8 mouse cellular contexts compared by ENCODE assay signal in the genomic region with DNA sequence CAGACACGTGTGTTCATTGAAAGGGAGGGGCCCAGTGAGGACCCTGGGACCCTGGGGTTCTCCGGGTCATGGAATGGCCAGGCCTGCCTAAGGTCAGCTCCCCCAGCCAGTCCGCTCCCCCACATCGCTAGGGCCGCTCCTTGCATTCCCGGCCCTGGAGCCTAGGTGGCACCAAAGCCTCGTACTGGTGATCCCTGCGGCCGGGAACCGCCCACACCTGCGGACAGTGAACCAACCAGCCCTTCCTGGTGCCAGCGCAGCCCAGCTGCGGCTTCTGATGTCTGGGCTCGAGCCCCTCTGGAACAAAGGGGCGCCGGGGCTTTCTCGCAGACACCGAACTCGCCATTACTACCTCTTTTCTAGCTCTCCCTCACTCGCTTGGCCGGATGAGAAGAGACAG. TPM values are rescaled to one million over a fixed set of nuclear protein-coding genes. Genes with fewer than 3 reads are reported as not detected.
DNase-seq lines count a peak whose midpoint lies in the region; TF ChIP-seq lines count a peak whose summit lies in the region.

No protein-coding gene starts in this region.

- H3K4me1 ChIP-seq in bone marrow macrophage, adult 2 months (ENCODE audit: control insufficient read depth, insufficient read depth, low read length), result peaks cover 38% of the 10 kb centered on the region
- H3K4me1 ChIP-seq in embryonic fibroblast, embryonic 13.5 days (ENCODE audit: control insufficient read depth, insufficient read depth, low read length), result no peaks in the 10 kb centered on the region
- peaks cover 24% of the 10 kb centered on the region for H3K4me1 ChIP-seq in heart, embryonic 10.5 days
- H3K4me1 ChIP-seq in liver, adult 2 months (ENCODE audit: control insufficient read depth, insufficient read depth, low read length), result peaks cover 3% of the 10 kb centered on the region; the same call in 1 of the 2 replicates

- peak; percentile 94 for TF ChIP-seq CTCF in C2C12 (IDR thresholded peaks at IDR 0.05; ENCODE audit: control insufficient read depth, insufficient read depth, insufficient read length)
- peak; percentile 44; the same call in 1 of the 2 replicates for TF ChIP-seq CTCF in bone marrow macrophage, adult 2 months (IDR thresholded peaks at IDR 0.05; ENCODE audit: low read depth, low read length)
- TF ChIP-seq CTCF in embryonic fibroblast, embryonic 13.5 days (IDR thresholded peaks at IDR 0.05; ENCODE audit: borderline replicate concordance, insufficient read depth, low read length), result peak; percentile 86
- peak; percentile 95 for TF ChIP-seq CTCF in liver, adult 2 months (IDR thresholded peaks at IDR 0.05; ENCODE audit: low read depth, low read length)

- H3ac ChIP-seq in C2C12 (ENCODE audit: control insufficient read depth, insufficient read length, low read depth) (no peak overlapping the region), myocyte (ENCODE audit: control insufficient read depth, insufficient read length) (no peak overlapping the region)

- TF ChIP-seq POLR2A in bone marrow macrophage, adult 2 months (IDR thresholded peaks at IDR 0.05; ENCODE audit: borderline replicate concordance, low read depth, low read length), result no peak
- TF ChIP-seq POLR2A in embryonic fibroblast, embryonic 13.5 days (IDR thresholded peaks at IDR 0.05; ENCODE audit: low read depth, low read length), result no peak
- no peak for TF ChIP-seq POLR2A in liver, adult 2 months (IDR thresholded peaks at IDR 0.05; ENCODE audit: extremely low read depth, insufficient read depth, low read length)
- TF ChIP-seq POLR2A in myocyte (IDR thresholded peaks at IDR 0.05; ENCODE audit: insufficient read length, low read depth), result no peak

- no peaks in the 10 kb centered on the region for H3K27me3 ChIP-seq in C2C12 (ENCODE audit: control insufficient read depth, insufficient read depth, insufficient read length)
- H3K27me3 ChIP-seq in heart, embryonic 10.5 days (ENCODE audit: insufficient read depth, poor library complexity, severe bottlenecking), result peaks cover 76% of the 10 kb centered on the region
- H3K27me3 ChIP-seq in liver, adult 2 months (ENCODE audit: control insufficient read depth, insufficient read depth, low read length), result peaks cover 10% of the 10 kb centered on the region
- H3K27me3 ChIP-seq in myocyte (ENCODE audit: control insufficient read depth, insufficient read depth, insufficient read length), result peaks cover 22% of the 10 kb centered on the region

- no peaks in the 10 kb centered on the region for H3K79me3 ChIP-seq in C2C12 (ENCODE audit: low read depth)

- peak overlapping the region; percentile 79 for H3K4me2 ChIP-seq in myocyte (ENCODE audit: low read depth)

- no peak overlapping the region for H3K27ac ChIP-seq in bone marrow macrophage, adult 2 months (ENCODE audit: insufficient read depth, low read depth, low read length)
- H3K27ac ChIP-seq in embryonic fibroblast, embryonic 13.5 days (ENCODE audit: insufficient read depth, low read length), result no peak overlapping the region
- H3K27ac ChIP-seq in heart, embryonic 10.5 days, result 0 out of 2 replicates have a peak overlapping the region, but pooled peaks have one; percentile 9
- no peak overlapping the region for H3K27ac ChIP-seq in liver, adult 2 months (replicated peaks; ENCODE audit: insufficient read depth, low read depth, low read length)

- H3K9ac ChIP-seq in liver, adult 2 months (ENCODE audit: low read depth, low read length), result peak overlapping the region; percentile 42; the same call in 1 of the 2 replicates

- under 1% methylated on average over 21 of the region's 21 CpGs for WGBS in heart, embryonic 10.5 days
- WGBS in liver, adult 2 months, result under 1% methylated on average over 21 of the region's 21 CpGs

- H3K9me3 ChIP-seq in heart, embryonic 10.5 days, result no peaks in the 10 kb centered on the region

- H3K36me3 ChIP-seq in C2C12 (ENCODE audit: control insufficient read depth, insufficient read depth) (no peaks in the 10 kb centered on the region), myocyte (ENCODE audit: control insufficient read depth, insufficient read depth) (no peaks in the 10 kb centered on the region)
- no peaks in the 10 kb centered on the region for H3K36me3 ChIP-seq in heart, embryonic 10.5 days
- H3K36me3 ChIP-seq in liver, adult 2 months (ENCODE audit: control insufficient read depth, insufficient read depth, low read length), result no peaks in the 10 kb centered on the region

- H3K4me3 ChIP-seq in C2C12 (ENCODE audit: insufficient read depth, poor library complexity, severe bottlenecking) (peak overlapping the region; percentile 25), myocyte (peak overlapping the region; percentile 18)
- H3K4me3 ChIP-seq in bone marrow macrophage, adult 2 months (ENCODE audit: insufficient read depth, low read length), result peak overlapping the region; percentile 57
- peak overlapping the region; percentile 52 for H3K4me3 ChIP-seq in embryonic fibroblast, embryonic 13.5 days (ENCODE audit: insufficient read depth, low read length)
- peak overlapping the region; percentile 64 for H3K4me3 ChIP-seq in heart, embryonic 10.5 days
- peak overlapping the region; percentile 53 for H3K4me3 ChIP-seq in liver, adult 2 months (ENCODE audit: insufficient read depth, low read depth, low read length)

- DNase-seq in heart, embryonic 10.5 days (ENCODE audit: low spot score), result peak; percentile 91
- peak; percentile 82 for DNase-seq in kidney, adult 9 months
- DNase-seq in liver, adult 2 months (ENCODE audit: extremely low read depth, low read depth, low spot score), result peak; percentile 33
- DNase-seq in spleen, postnatal 36 days (ENCODE audit: low spot score in 2 of 2), result peak; percentile 62 to 65

- H3K79me2 ChIP-seq in C2C12 (ENCODE audit: control insufficient read depth, insufficient read depth) (no peaks in the 10 kb centered on the region), myocyte (ENCODE audit: control insufficient read depth, insufficient read depth) (no peaks in the 10 kb centered on the region)
- no peaks in the 10 kb centered on the region for H3K79me2 ChIP-seq in liver, adult 2 months (ENCODE audit: control insufficient read depth, insufficient read depth, low read length)

TF ChIP-seq in C2C12, 6 proteins besides CTCF, POLR2A, EP300 and RAD21:
- no peak for TF ChIP-seq MYOD1 (IDR thresholded peaks at IDR 0.05; ENCODE audit: control insufficient read depth, insufficient read length, low read depth)
- TF ChIP-seq CEBPB (IDR thresholded peaks at IDR 0.05; ENCODE audit: low read depth), result no peak
- no peak for TF ChIP-seq MAX (IDR thresholded peaks at IDR 0.05)
- no peak for TF ChIP-seq FOSL1 (IDR thresholded peaks at IDR 0.05; ENCODE audit: insufficient read depth, low read length, poor library complexity, severe bottlenecking)
- TF ChIP-seq MYOG (IDR thresholded peaks at IDR 0.05; ENCODE audit: control insufficient read depth, extremely low read depth, insufficient read length), result no peak
- TF ChIP-seq USF1 (IDR thresholded peaks at IDR 0.05; ENCODE audit: low read depth), result no peak

TF ChIP-seq in myocyte, 11 proteins besides CTCF, POLR2A, EP300 and RAD21:
- TF ChIP-seq USF1 (IDR thresholded peaks at IDR 0.05; ENCODE audit: low read depth), result no peak
- TF ChIP-seq POLR2AphosphoS2 (IDR thresholded peaks at IDR 0.05; ENCODE audit: insufficient read length, low read depth), result no peak
- no peak for TF ChIP-seq TCF12 (IDR thresholded peaks at IDR 0.05; ENCODE audit: insufficient read depth, poor library complexity, severe bottlenecking)
- no peak for TF ChIP-seq MYOG (IDR thresholded peaks at IDR 0.05; ENCODE audit: control insufficient read depth in 1 of 3, insufficient read depth in 1 of 3, insufficient read length in 2 of 3, low read depth in 2 of 3)
- TF ChIP-seq MAX (IDR thresholded peaks at IDR 0.05; ENCODE audit: low read depth), result no peak
- TF ChIP-seq E2F4 (IDR thresholded peaks at IDR 0.05; ENCODE audit: insufficient read depth), result no peak
- TF ChIP-seq SRF (IDR thresholded peaks at IDR 0.05; ENCODE audit: control insufficient read depth, insufficient read length, low read depth), result no peak
- TF ChIP-seq MYOD1 (IDR thresholded peaks at IDR 0.05; ENCODE audit: control insufficient read depth in 1 of 3, insufficient read length in 2 of 3, low read depth in 2 of 3), result no peak
- TF ChIP-seq REST (IDR thresholded peaks at IDR 0.05; ENCODE audit: insufficient read depth, insufficient read length), result no peak
- TF ChIP-seq CEBPB (IDR thresholded peaks at IDR 0.05; ENCODE audit: insufficient read depth, poor library complexity, severe bottlenecking), result no peak

RNA-seq across cellular contexts. Expression of a gene that starts 1.1 kb away (rescaled TPM):
- polyA plus RNA-seq in C2C12 (2012; fragmentation: generic; extraction: Trizol), result 0.06 TPM
- polyA plus RNA-seq in bone marrow macrophage, adult 2 months (2012; ENCODE audit: insufficient read depth, insufficient read length, missing spikeins), result not detected in 2 replicates
- 0.23 TPM in 1 of 2 replicates, not detected in the other for polyA plus RNA-seq in embryonic fibroblast, embryonic 13.5 days (2011; ENCODE audit: insufficient read length, low read depth, missing spikeins)
- 0.83 and 2.3 TPM in 2 replicates for polyA plus RNA-seq in heart, embryonic 10.5 days (2016; fragmentation: Nextera tagmentation; extraction: Ambion mirVana)
- 0.20 and 0.37 TPM in 2 replicates for total RNA-seq in liver, adult 2 months (2014; rRNA removed)
- 0.13 and 0.26 TPM in 2 replicates for polyA plus RNA-seq in liver, adult 2 months (2012; rRNA removed)
- not detected for polyA plus RNA-seq in myocyte (2012; fragmentation: generic; extraction: Trizol)

Comparison
In these comparisons a context has a peak if more than half of its experiments do, and no peak if none do; other contexts are left out.
1. CTCF ChIP-seq: peak in every context shown above with its lines; median percentile 95 in liver, adult 2 months; 94 in C2C12; 86 in embryonic fibroblast, embryonic 13.5 days; 44 in bone marrow macrophage, adult 2 months.
2. DNase-seq: peak in every context shown above with its lines; median percentile 91 in heart, embryonic 10.5 days; 82 in kidney, adult 9 months; 64 in spleen, postnatal 36 days; 33 in liver, adult 2 months.